Mouse (Mus musculus): ENCODE measurements around the gene Zbtb38. TPM values are rescaled to one million over a fixed set of nuclear protein-coding genes. Genes with fewer than 3 reads are reported as not detected.
A peak's percentile ranks its signal among the peaks of the same experiment; 100 is the strongest.

Zbtb38 gene
- total RNA-seq, 2 experiments from 2014 or later = 5.9 to 6.4 TPM

- no peak for ATAC-seq (replicated peaks; ENCODE audit: low FRiP score, poor library complexity, severe bottlenecking)
Observed at GRCm38 (mm10) chr9:96735946-96736345, 16.7 kb downstream of the Zbtb38 start.

GRCm38 (mm10) chr9:96733425-96733717 is 19.3 kb downstream of the Zbtb38 start:
- ATAC-seq (replicated peaks; ENCODE audit: low FRiP score, poor library complexity, severe bottlenecking) = no peak

- ATAC-seq (replicated peaks; ENCODE audit: low FRiP score, poor library complexity, severe bottlenecking) = no peak
Observed at GRCm38 (mm10) chr9:96732644-96733424, 19.8 kb downstream of the Zbtb38 start.

- ATAC-seq (replicated peaks; ENCODE audit: low FRiP score, poor library complexity, severe bottlenecking) = no peak
Observed at GRCm38 (mm10) chr9:96731961-96732511, 20.6 kb downstream of the Zbtb38 start.

- no peak for ATAC-seq (replicated peaks; ENCODE audit: low FRiP score, poor library complexity, severe bottlenecking)
Observed at GRCm38 (mm10) chr9:96731039-96731895, 21.4 kb downstream of the Zbtb38 start.

GRCm38 (mm10) chr9:96730311-96730625 is 22.4 kb downstream of the Zbtb38 start:
- no peak for ATAC-seq (replicated peaks; ENCODE audit: low FRiP score, poor library complexity, severe bottlenecking)

- no peak for ATAC-seq (replicated peaks; ENCODE audit: low FRiP score, poor library complexity, severe bottlenecking)
Observed at GRCm38 (mm10) chr9:96729537-96730310, 22.9 kb downstream of the Zbtb38 start.

- ATAC-seq (replicated peaks; ENCODE audit: low FRiP score, poor library complexity, severe bottlenecking) = no peak
Observed at GRCm38 (mm10) chr9:96728338-96729162, 24.1 kb downstream of the Zbtb38 start.

- no peak for ATAC-seq (replicated peaks; ENCODE audit: low FRiP score, poor library complexity, severe bottlenecking)
Observed at GRCm38 (mm10) chr9:96727688-96728087, 24.9 kb downstream of the Zbtb38 start.

- no peak for ATAC-seq (replicated peaks; ENCODE audit: low FRiP score, poor library complexity, severe bottlenecking)
Observed at GRCm38 (mm10) chr9:96726336-96727131, 26.1 kb downstream of the Zbtb38 start.

GRCm38 (mm10) chr9:96725582-96726320 is 26.9 kb downstream of the Zbtb38 start:
- ATAC-seq (replicated peaks; ENCODE audit: low FRiP score, poor library complexity, severe bottlenecking) = no peak

- ATAC-seq (replicated peaks; ENCODE audit: low FRiP score, poor library complexity, severe bottlenecking) = peak; percentile 40
Observed at GRCm38 (mm10) chr9:96723650-96724049, 29.0 kb downstream of the Zbtb38 start.

GRCm38 (mm10) chr9:96721163-96721799 is 31.4 kb downstream of the Zbtb38 start:
- no peak for ATAC-seq (replicated peaks; ENCODE audit: low FRiP score, poor library complexity, severe bottlenecking)

- no peak for ATAC-seq (replicated peaks; ENCODE audit: low FRiP score, poor library complexity, severe bottlenecking)
Observed at GRCm38 (mm10) chr9:96720510-96721162, 32.0 kb downstream of the Zbtb38 start.

GRCm38 (mm10) chr9:96719408-96720158 is 33.0 kb downstream of the Zbtb38 start:
- ATAC-seq (replicated peaks; ENCODE audit: low FRiP score, poor library complexity, severe bottlenecking) = peak; percentile 75

- ATAC-seq (replicated peaks; ENCODE audit: low FRiP score, poor library complexity, severe bottlenecking) = peak; percentile 13; the same call in 1 of the 2 replicates
Observed at GRCm38 (mm10) chr9:96718888-96719287, 33.7 kb downstream of the Zbtb38 start.

All from erythroid progenitor cell, adult 5-6 weeks (primary cell).